Mouse (Mus musculus) frontal cortex, postnatal 25 days (tissue): Measurements from ENCODE around the gene Bckdk.
A peak's percentile ranks its signal among the peaks of the same experiment; 100 is the strongest.
"Not testable (repeated sequence)": the region's sequence is repeated elsewhere in the genome, so short reads cannot be mapped to it uniquely, and the experiment has no call there.

Experiments used
- DNase-seq, 2 experiments: peaks; one replicate each; pipeline ENCODE4 v3.0.0; 2022; ENCODE audit warnings: low spot score in 2 of 2

Gene Bckdk

DNA sequence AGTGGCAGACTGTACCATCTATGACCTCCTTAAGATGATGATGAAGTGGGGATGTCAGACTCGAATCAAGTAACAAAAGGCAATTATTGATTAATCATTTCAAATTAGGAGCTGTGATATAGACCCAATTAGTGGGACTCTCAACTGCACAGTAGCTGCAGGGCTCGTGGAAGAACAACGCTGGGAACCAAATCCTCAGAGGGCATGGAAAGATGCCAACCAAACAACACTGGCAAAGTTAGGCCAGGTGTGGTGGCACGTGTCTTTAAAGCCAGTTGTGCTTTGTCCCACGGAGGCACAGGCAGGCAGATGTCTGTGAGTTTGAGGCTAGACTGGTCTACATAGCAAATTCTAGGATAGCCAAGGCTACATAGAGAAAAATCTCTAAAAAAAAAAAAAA is 26.8 kb downstream of the Bckdk start:
- no peak for DNase-seq

DNA sequence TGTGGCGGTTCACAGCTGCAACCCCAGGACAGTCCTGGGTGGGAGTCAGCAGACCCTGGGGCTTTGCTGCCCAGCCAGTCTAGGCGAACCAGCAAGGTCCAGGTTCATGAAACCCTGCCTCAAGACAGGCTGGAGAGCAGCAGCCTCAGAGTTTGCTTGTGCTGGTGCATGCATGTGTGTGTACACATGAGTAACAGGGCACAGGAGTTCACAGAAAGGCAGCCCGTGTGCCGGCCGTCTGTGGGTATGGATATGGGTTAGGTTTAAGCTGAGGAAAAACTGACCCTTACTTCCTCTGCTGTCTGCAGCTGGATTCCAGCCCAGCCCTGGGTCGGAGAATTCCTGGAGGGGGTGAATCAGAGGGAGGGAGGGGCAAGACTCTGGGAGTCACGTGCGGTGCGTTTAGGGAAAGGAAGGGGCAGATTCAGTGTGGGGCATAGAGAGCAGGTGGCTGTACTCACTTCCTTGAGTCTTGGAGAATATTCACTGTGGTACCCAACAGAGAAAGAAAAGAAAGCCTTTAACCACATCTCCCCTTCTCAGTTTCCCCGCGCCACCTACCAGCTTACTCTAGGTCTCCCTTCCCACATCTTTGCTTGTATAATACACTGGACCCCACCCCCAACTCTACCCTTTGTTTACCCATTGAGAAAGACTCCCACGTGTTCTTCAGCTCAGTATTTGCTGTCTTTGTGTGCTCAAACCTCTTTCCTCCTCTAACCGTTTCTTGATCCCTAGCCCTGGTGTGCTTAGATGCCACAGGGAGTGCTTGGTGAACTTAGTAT is 27.7 kb downstream of the Bckdk start:
- DNase-seq: no peak

DNA sequence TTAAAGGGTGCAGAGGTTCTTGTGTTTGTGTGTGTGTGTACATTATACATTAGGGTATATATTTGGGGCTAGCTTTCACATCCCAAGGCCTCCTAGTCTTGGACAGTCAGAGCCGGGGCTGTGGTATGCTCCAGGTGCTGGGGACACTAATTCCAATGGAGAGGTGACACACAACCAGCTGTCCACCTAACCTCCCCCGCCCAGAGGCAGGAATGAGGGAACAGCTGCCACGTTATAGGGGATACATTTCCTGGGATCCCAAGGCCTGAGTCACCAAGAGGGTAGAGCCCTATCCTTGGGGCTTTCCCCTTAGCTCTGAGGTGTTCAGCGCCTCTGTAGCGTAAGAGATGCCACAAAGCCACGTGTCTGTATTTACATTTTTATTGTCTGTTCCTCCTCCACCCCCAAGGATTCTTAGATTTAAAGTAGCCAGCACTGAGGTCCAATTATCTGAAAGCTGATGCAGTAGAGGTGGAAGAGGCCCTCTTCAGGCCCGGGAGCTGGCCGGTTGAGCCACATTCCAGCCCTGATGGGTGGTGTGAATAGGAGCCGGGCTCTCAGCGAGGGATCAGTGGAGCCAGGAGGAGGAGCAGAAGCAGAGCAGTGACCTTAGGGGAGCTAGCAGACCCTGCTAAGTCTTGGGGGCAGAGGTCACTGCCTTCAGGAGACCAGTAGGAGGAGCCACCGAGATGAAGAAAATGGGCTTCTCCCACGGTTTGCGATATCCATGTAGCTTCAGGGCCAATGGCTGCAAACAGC is 28.6 kb downstream of the Bckdk start:
- DNase-seq: no peak

DNA sequence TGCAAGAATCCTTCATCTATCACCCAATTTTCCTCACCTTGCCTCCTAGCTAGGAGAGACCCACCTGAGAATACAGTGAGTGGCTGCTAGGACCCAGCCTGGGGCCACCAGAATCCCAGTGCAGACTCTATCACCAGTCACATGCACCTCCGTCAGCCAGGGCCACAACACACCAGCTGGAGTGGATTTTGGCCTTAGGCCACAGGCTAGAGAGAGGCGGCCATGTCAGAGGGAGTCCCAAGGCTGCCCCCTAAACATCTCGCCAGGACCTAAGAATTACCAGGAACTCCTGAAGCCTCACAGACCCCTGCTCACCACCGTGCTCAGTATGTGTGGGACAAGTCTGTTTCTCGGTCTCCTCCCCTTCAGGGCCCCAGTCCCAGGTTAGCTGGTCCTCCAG is 30.2 kb downstream of the Bckdk start:
- no peak for DNase-seq

DNA sequence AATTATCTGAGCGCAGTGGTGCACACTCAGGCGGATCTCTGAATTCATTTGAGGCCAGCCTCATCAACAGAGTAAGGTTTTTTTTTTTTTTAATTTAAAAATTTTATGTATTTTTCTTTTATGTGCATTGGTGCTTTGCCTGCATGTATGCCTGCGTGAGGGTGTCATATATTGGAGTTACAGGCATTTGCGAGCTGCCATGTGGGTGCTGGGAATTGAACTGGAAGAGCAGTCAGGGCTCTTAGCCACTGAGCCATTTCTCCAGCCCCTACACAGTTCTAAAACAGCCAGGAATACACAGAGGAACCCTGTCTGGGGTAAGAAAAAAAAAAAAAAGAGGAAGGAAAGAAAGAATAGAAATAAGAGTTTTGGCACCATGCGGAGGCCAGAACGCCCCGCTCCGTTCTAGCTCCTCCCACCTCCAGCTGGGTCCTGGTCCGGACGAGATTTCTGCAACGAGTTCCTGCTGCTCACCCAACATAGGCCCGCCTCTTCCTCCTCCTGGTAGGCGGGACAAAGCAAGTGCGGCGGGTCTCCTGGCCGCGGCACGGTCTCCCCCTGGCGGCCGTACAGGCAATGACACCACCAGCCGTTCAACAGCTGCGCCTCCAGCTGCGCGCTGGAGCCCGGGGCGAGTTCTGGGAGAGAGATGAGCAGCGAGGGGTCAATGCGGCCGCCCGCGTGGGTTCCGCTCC is 31.3 kb downstream of the Bckdk start:
- peak; percentile 88 to 94 for DNase-seq

DNA sequence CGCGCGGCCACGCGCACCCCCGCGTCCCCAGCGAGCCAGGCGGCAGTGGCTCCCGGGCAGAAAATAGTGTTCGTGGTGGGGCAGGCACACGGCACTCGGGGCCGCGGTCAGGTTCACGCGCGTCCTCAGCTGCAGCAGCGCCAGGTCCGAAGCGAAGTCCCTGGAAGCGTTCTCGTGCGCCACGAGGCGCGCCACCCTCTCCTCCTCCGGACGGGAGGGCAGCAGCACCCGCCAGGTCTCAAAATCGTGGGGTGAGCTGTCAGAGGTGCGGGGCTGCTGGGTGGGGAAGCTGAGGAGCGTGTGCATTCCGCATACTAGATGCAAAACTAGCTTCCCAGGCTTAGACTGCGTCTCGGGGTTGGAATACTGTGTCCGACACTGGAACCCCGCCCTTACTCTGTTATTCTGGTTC is 31.9 kb downstream of the Bckdk start:
- no peak for DNase-seq

DNA sequence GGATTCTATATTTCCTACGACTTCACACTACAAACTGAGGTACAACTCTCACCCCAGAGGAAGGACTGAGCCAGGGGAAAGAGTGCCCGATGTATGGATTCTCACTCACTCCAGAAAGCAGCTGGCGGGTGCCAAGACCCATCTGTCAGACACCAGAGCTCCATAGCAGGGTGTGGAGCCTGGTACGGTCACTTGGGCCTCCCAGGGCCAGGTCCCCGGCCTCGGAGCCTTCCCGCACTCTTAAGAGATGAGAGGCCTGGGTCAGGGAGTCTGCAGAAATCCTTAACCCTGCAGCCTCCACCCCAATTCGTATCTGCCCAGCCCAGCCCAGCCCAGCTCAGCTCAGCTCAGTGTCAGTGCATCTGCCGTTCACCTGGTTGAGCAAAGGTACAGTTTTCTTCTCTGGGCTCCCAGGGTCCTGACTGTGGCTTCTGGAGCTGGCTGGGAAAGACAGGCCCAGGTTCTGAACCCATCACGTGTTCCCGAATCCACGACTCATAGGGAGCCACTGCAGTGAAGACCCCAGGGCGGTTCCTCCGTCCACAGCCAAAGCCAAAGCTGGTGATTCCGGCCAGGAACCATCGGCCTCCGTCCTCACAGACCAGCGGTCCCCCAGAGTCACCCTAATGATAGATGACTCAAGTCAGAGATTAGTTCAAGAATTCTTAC is 32.5 kb downstream of the Bckdk start:
- DNase-seq: no peak

DNA sequence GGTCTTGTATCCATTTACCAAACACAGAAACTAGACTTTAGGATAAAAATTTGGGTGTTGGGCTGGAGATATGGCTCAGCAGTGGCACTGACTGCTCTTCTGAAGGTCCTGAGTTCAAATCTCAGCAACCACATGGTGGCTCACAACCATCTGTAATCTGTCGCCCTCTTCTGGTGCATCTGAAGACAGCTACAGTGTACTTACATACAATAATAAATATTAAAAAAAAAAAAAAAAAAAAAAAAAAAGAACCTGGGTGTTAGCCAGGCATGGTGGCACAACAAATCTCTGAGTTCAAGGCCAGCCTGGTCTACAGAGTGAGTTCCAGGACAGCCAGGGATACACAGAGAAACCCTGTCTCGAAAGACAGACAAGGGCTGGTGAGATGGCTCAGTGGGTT is 38.2 kb downstream of the Bckdk start:
- DNase-seq: not testable (repeated sequence)

DNA sequence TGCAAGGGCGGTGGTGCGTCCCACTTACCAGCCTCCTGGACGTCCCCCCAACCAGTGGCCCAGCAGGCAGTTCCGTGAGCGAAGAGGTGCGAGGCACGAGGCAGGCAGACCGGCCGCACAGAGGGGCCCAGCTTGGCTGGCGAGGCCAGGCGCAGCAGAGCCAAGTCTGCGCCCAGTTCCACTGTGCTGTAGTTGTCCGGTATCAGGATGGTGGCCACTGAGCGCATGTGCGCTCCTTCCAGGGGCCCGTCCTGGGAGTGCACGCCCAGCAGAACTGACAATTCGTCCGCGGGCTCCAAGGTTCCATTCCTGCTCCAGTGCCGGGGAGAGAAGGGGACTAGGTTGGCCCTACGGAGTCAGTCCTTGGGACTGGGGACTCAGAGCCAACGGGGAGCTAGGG is 40.7 kb downstream of the Bckdk start:
- DNase-seq: no peak

DNA sequence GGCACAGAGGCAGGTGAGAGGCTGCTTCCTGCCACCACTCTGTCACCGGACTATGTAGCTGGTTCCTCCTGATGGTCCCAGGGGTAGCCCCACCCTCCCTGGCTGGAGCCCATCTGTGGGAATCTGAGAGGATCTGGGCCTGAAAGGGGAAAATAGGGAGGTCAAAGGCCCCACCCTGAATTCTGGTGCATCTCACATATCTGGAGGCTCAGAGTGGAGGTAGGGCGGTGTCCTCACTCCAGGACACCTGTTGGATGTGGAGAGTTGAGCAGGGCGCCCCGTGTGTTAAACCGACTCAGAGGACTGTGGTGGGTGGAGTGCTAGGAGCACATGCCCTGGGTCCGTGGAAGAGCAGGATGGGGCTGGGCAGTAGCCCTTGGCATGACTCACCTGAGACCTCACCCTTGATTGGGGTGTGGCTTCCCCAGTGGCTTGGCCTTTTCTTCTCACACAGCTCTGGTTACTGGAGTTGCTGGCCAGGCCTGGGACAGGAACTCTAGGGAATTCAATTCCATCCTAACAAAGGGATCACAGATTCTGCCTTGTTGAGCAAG is 42.7 kb downstream of the Bckdk start, which contains the start of gene Prss36:
TSS of gene Prss36 (minus strand) at position 256 of the 554 bp plus-strand sequence.
- no peak for DNase-seq

DNA sequence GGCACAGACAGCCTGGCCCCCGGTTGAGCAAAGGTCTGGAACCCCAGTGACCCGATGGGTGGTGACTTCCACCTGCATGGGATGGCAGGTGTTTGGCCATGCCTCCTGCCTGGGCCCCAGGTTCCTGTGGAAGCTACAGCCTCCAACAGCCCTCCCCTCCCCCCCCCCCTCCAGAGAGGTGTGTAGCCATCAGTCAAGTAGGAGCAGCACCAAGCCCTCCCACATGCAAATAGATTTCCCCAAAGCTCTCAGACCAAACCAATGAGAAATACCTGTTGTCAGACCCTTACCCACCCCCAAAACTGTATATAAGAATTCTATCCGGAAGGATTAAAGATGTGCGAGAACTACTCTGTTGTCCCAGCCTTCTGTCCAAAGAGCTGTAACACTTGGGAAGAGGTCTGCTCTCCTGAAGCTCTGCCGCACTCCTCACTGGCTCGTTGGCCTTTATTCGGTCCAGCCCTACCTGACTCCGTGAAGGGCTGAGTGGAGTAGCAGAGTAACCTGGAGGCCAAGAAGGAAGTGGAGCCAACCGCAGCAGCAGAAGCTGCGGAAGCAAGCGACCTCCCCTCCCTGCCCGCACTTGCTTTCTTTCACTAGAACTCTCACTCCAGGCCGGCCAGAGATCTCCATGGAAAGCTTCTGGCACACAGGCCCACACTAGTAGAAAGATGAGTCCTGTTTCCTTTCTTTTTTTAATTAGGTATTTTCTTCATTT is 49.1 kb downstream of the Bckdk start:
- no peak for DNase-seq

DNA sequence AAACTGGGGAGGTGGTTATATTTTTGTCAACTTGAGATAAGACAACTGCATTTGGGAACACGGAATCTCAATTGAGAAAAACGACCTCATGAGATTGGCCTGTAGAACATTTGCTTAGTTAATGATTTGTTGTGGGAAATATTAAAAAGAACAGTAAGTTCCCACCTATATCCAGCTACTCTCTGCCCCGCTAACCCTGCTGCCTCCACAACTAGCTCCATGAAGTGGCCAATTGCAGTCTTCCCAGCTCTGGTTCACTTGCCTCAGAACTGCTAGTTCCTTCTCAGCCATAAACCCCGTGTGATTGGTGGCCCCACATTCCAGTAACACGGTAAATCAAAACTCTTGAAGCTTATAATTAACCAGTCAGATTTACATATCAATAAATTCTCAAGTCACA is 55.5 kb downstream of the Bckdk start:
- no peak for DNase-seq
